Mouse (Mus musculus): ENCODE results near the gene Car9. TPM values are rescaled to one million over a fixed set of nuclear protein-coding genes. Genes with fewer than 3 reads are reported as not detected.
"Not testable (repeated sequence)": the region's sequence is repeated elsewhere in the genome, so short reads cannot be mapped to it uniquely, and the experiment has no call there.

Gene Car9
- polyA plus RNA-seq, 1 experiment from 2014 or later: 0.07 TPM

DNA sequence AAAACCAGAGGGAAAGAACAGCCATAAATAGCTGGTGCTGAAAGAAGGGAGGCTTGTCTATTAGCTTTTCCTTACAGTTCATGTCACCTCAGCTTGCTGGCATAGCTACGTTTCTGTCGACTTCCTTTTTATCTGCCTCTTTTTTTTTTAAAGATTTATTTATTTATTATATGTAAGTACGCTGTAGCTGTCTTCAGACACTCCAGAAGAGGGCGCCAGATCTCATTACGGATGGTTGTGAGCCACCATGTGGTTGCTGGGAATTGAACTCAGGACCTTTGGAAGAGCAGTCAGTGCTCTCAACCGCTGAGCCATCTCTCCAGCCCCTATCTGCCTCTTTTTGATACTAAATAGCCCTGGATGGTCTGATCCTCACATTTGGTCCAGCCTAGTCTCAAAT is 45.1 kb downstream of the Car9 start:
- not testable (repeated sequence) for H3K4me1 ChIP-seq (ENCODE audit: control insufficient read depth, insufficient read depth, low read length); H3K4me2 ChIP-seq; H3K27ac ChIP-seq (ENCODE audit: low read depth, low read length); H3K9me3 ChIP-seq (ENCODE audit: control insufficient read depth, low read length); ATAC-seq (ENCODE audit: low FRiP score); H3K4me3 ChIP-seq (ENCODE audit: low read depth, low read length); H3K9ac ChIP-seq (ENCODE audit: low read length); DNase-seq (ENCODE audit: low spot score, missing footprints); H3K27me3 ChIP-seq (ENCODE audit: control insufficient read depth, insufficient read depth, low read length)
- 92% methylated on average over 6 of the region's 6 CpGs for WGBS
- H3K36me3 ChIP-seq (ENCODE audit: control insufficient read depth, insufficient read depth, low read length): peaks cover 47% of the 10 kb centered on the region

- H3K36me3 ChIP-seq (ENCODE audit: control insufficient read depth, insufficient read depth, low read length): peaks cover 42% of the 10 kb centered on the region
- no peak for DNase-seq (ENCODE audit: low spot score, missing footprints)
These were observed 45.7 kb downstream of the Car9 start for GRCm38 (mm10) chr4:43552437-43552836.

GRCm38 (mm10) chr4:43553891-43554290 is 47.1 kb downstream of the Car9 start:
- Histone ChIP-seq H3K4me1 (ENCODE audit: control insufficient read depth, insufficient read depth, low read length) (peaks cover 8% of the 10 kb centered on the region), H3K9ac (ENCODE audit: low read length) (no peak overlapping the region), H3K4me2 (no peak overlapping the region), H3K27me3 (ENCODE audit: control insufficient read depth, insufficient read depth, low read length) (no peaks in the 10 kb centered on the region), H3K36me3 (ENCODE audit: control insufficient read depth, insufficient read depth, low read length) (peaks cover 41% of the 10 kb centered on the region), H3K9me3 (ENCODE audit: control insufficient read depth, low read length) (no peaks in the 10 kb centered on the region), H3K27ac (ENCODE audit: low read depth, low read length) (no peak overlapping the region), H3K4me3 (ENCODE audit: low read depth, low read length) (no peak overlapping the region)
- DNase-seq (ENCODE audit: low spot score, missing footprints) (no peak), ATAC-seq (ENCODE audit: low FRiP score) (no peak)

More at GRCm38 (mm10) chr4:43552437-43552836, 45.7 kb downstream of the Car9 start:
- Histone ChIP-seq H3K27ac (ENCODE audit: low read depth, low read length) (no peak overlapping the region), H3K4me2 (no peak overlapping the region), H3K9ac (ENCODE audit: low read length) (no peak overlapping the region), H3K4me1 (ENCODE audit: control insufficient read depth, insufficient read depth, low read length) (no peaks in the 10 kb centered on the region; the same call in 1 of the 2 replicates), H3K4me3 (ENCODE audit: low read depth, low read length) (no peak overlapping the region), H3K9me3 (ENCODE audit: control insufficient read depth, low read length) (no peaks in the 10 kb centered on the region), H3K27me3 (ENCODE audit: control insufficient read depth, insufficient read depth, low read length) (no peaks in the 10 kb centered on the region)
- WGBS: 92% methylated on average over 5 of the region's 5 CpGs
- ATAC-seq (ENCODE audit: low FRiP score): no peak

- ATAC-seq (ENCODE audit: low FRiP score): no peak
- peaks cover 19% of the 10 kb centered on the region for H3K4me1 ChIP-seq (ENCODE audit: control insufficient read depth, insufficient read depth, low read length)
- no peak overlapping the region for H3K9ac ChIP-seq (ENCODE audit: low read length)
- 95% methylated on average over 7 of the region's 7 CpGs for WGBS
- H3K4me2 ChIP-seq: no peak overlapping the region
- no peak overlapping the region for H3K4me3 ChIP-seq (ENCODE audit: low read depth, low read length)
- H3K27me3 ChIP-seq (ENCODE audit: control insufficient read depth, insufficient read depth, low read length): no peaks in the 10 kb centered on the region
- H3K27ac ChIP-seq (ENCODE audit: low read depth, low read length): no peak overlapping the region
- peaks cover 26% of the 10 kb centered on the region for H3K36me3 ChIP-seq (ENCODE audit: control insufficient read depth, insufficient read depth, low read length)
- H3K9me3 ChIP-seq (ENCODE audit: control insufficient read depth, low read length): no peaks in the 10 kb centered on the region
- DNase-seq (ENCODE audit: low spot score, missing footprints): no peak
These were observed 49.2 kb downstream of the Car9 start for GRCm38 (mm10) chr4:43555926-43556325.

- H3K36me3 ChIP-seq (ENCODE audit: control insufficient read depth, insufficient read depth, low read length): peaks cover 14% of the 10 kb centered on the region; the same call in 1 of the 2 replicates
- H3K9me3 ChIP-seq (ENCODE audit: control insufficient read depth, low read length): no peaks in the 10 kb centered on the region
- 63% methylated on average over 5 of the region's 5 CpGs for WGBS
- ATAC-seq (ENCODE audit: low FRiP score): no peak
- H3K4me3 ChIP-seq (ENCODE audit: low read depth, low read length): no peak overlapping the region
- H3K27me3 ChIP-seq (ENCODE audit: control insufficient read depth, insufficient read depth, low read length): no peaks in the 10 kb centered on the region
- H3K4me2 ChIP-seq: 0 out of 2 replicates have a peak overlapping the region, but pooled peaks have one; percentile 19
- DNase-seq (ENCODE audit: low spot score, missing footprints): no peak
- H3K27ac ChIP-seq (ENCODE audit: low read depth, low read length): no peak overlapping the region
- H3K9ac ChIP-seq (ENCODE audit: low read length): no peak overlapping the region
- H3K4me1 ChIP-seq (ENCODE audit: control insufficient read depth, insufficient read depth, low read length): peaks cover 27% of the 10 kb centered on the region
These were observed 51.4 kb downstream of the Car9 start for GRCm38 (mm10) chr4:43558028-43558630.

DNA sequence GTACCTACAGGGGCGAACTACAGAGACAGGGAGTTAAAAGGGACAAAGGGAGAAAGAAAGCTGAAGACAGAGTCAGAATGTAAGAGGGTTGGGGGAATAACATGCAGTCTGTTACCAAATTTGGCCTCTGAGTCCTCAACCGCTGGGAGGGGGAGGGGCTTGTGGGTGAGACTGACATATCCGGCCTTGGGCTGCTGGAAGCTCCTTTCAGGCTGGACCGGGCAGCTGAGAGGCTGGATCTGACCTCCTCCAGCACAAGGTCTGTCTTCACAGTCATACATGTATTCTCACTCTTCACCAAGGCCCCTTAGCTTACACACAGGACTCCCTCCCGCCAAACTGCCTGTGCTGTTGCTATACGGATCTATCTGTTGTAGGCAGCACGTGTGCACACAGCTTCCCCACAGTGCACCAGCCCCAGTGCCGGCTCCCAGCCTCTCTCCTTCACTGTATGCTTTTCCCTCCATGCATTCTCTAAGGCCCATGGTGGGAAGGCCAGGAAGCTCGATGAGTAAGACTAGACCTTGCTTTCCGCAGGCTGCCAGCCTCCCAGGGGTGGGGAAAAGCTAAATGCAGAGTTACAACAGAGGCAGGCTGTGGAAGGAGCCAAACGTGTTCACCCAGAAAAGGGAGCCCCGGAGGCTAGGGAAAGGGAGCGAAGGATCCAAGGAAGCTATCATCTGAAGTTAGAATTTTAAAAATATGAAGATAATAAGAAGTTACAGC is 52.0 kb downstream of the Car9 start:
- H3K27ac ChIP-seq (ENCODE audit: low read depth, low read length): no peak overlapping the region
- peaks cover 8% of the 10 kb centered on the region; the same call in 1 of the 2 replicates for H3K36me3 ChIP-seq (ENCODE audit: control insufficient read depth, insufficient read depth, low read length)
- WGBS: 39% methylated on average over 13 of the region's 13 CpGs
- H3K4me1 ChIP-seq (ENCODE audit: control insufficient read depth, insufficient read depth, low read length): peaks cover 33% of the 10 kb centered on the region
- peak overlapping the region; percentile 19; the same call in 1 of the 2 replicates for H3K4me2 ChIP-seq
- ATAC-seq (ENCODE audit: low FRiP score) (no peak), DNase-seq (ENCODE audit: low spot score, missing footprints) (peak; percentile 89)
- no peak overlapping the region for H3K9ac ChIP-seq (ENCODE audit: low read length)
- no peak overlapping the region for H3K4me3 ChIP-seq (ENCODE audit: low read depth, low read length)
- H3K27me3 ChIP-seq (ENCODE audit: control insufficient read depth, insufficient read depth, low read length): no peaks in the 10 kb centered on the region
- no peaks in the 10 kb centered on the region for H3K9me3 ChIP-seq (ENCODE audit: control insufficient read depth, low read length)

DNA sequence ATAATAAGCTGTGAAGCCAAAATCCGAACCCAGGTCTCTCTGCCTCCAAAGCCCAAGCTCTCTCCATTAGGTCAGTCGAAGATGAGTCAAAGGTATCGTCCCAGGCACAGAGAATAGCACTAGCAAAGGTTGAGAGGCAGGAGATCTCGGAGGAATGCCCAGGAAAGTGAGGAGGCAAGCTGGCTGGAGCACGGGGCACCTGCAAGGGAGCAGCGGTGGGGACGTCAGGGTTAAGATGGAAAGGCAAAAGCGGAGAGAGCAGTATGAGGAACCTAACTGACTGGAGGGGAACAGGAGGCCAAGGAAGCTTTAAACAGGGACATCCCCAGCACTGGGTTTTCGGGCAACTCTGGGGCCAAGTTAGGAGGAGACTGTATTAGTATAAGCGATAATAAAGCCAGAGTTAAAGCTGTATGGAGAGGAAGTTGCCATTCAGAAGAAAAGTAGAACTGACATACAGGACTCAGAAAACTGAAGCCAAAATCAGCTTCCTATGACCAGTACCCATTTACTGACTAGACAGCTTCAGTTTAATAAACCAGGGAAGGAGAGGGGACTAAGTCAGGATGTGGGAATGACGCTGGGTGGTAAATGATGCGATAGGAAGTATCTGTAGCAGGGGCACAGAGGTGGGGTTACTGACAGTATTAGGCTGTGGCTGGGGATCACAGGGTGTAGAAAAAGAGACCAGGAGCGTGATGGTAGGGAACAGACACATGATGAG is 52.9 kb downstream of the Car9 start:
- H3K4me3 ChIP-seq (ENCODE audit: low read depth, low read length): no peak overlapping the region

GRCm38 (mm10) chr4:43560243-43560611 is 53.5 kb downstream of the Car9 start:
- Histone ChIP-seq H3K4me1 (ENCODE audit: control insufficient read depth, insufficient read depth, low read length) (peaks cover 33% of the 10 kb centered on the region), H3K36me3 (ENCODE audit: control insufficient read depth, insufficient read depth, low read length) (peaks cover 4% of the 10 kb centered on the region; the same call in 1 of the 2 replicates), H3K9me3 (ENCODE audit: control insufficient read depth, low read length) (no peaks in the 10 kb centered on the region), H3K27ac (ENCODE audit: low read depth, low read length) (no peak overlapping the region), H3K27me3 (ENCODE audit: control insufficient read depth, insufficient read depth, low read length) (no peaks in the 10 kb centered on the region), H3K9ac (ENCODE audit: low read length) (no peak overlapping the region), H3K4me3 (ENCODE audit: low read depth, low read length) (no peak overlapping the region), H3K4me2 (peak overlapping the region; percentile 11; the same call in 1 of the 2 replicates)
- no peak for ATAC-seq (ENCODE audit: low FRiP score)
- 54% methylated on average over 6 of the region's 6 CpGs for WGBS
- DNase-seq (ENCODE audit: low spot score, missing footprints): no peak

More for the DNA sequence above, 52.9 kb downstream of the Car9 start:
- DNase-seq (ENCODE audit: low spot score, missing footprints) (no peak), ATAC-seq (ENCODE audit: low FRiP score) (no peak)
- H3K9me3 ChIP-seq (ENCODE audit: control insufficient read depth, low read length): no peaks in the 10 kb centered on the region
- H3K4me2 ChIP-seq: peak overlapping the region; percentile 11; the same call in 1 of the 2 replicates
- 83% methylated on average over 13 of the region's 13 CpGs for WGBS
- H3K36me3 ChIP-seq (ENCODE audit: control insufficient read depth, insufficient read depth, low read length): peaks cover 6% of the 10 kb centered on the region; the same call in 1 of the 2 replicates
- H3K4me1 ChIP-seq (ENCODE audit: control insufficient read depth, insufficient read depth, low read length): peaks cover 33% of the 10 kb centered on the region
- H3K27ac ChIP-seq (ENCODE audit: low read depth, low read length): no peak overlapping the region
- H3K27me3 ChIP-seq (ENCODE audit: control insufficient read depth, insufficient read depth, low read length): no peaks in the 10 kb centered on the region
- H3K9ac ChIP-seq (ENCODE audit: low read length): no peak overlapping the region

- DNase-seq (ENCODE audit: low spot score, missing footprints) (no peak), ATAC-seq (ENCODE audit: low FRiP score) (no peak)
- H3K4me3 ChIP-seq (ENCODE audit: low read depth, low read length): peak overlapping the region; percentile 91
- H3K27ac ChIP-seq (ENCODE audit: low read depth, low read length): no peak overlapping the region
- 50% methylated on average over 2 of the region's 2 CpGs for WGBS
- H3K27me3 ChIP-seq (ENCODE audit: control insufficient read depth, insufficient read depth, low read length): no peaks in the 10 kb centered on the region
- peaks cover 4% of the 10 kb centered on the region; the same call in 1 of the 2 replicates for H3K36me3 ChIP-seq (ENCODE audit: control insufficient read depth, insufficient read depth, low read length)
- peak overlapping the region; percentile 96 for H3K9ac ChIP-seq (ENCODE audit: low read length)
- H3K4me2 ChIP-seq: peak overlapping the region; percentile 70
- no peaks in the 10 kb centered on the region for H3K9me3 ChIP-seq (ENCODE audit: control insufficient read depth, low read length)
- H3K4me1 ChIP-seq (ENCODE audit: control insufficient read depth, insufficient read depth, low read length): peaks cover 33% of the 10 kb centered on the region
These were observed 54.2 kb downstream of the Car9 start for GRCm38 (mm10) chr4:43560976-43561375.

Data from midbrain, embryonic 11.5 days (tissue).